Mouse (Mus musculus) liver, embryonic 13.5 days (tissue): ENCODE measurements around the gene Cpeb3. TPM values are rescaled to one million over a fixed set of nuclear protein-coding genes. Genes with fewer than 3 reads are reported as not detected.

ENCODE experiments used
- ATAC-seq: fragments of 200-750 bp; cut with Nextera tagmentation; 2 replicates; pipeline ENCODE4 v1.8.0; 2017; ENCODE audit warnings: low read depth, mild to moderate bottlenecking, moderate number of reproducible peaks, moderate library complexity
- DNase-seq: peaks from one replicate; pipeline ENCODE4 v3.0.0; 2022
- H3K27ac ChIP-seq: fragments of 300-500 bp; sonication (generic); 2 replicates; pipeline ENCODE4 v1.5.1; 2015; ENCODE audit warnings: moderate library complexity, mild to moderate bottlenecking, inconsistent platforms
- H3K27me3 ChIP-seq: fragments of 300-500 bp; sonication (generic); 2 replicates; pipeline ENCODE4 v1.6.1; 2015; ENCODE audit warnings: mild to moderate bottlenecking, inconsistent platforms
- H3K36me3 ChIP-seq: fragments of 300-500 bp; sonication (generic); 2 replicates; pipeline ENCODE4 v1.6.1; 2015; ENCODE audit warnings: mild to moderate bottlenecking, inconsistent platforms
- H3K4me1 ChIP-seq: fragments of 300-500 bp; sonication (generic); replicated peaks from 2 replicates; pipeline ENCODE4 v1.6.1; 2015; ENCODE audit warnings: inconsistent platforms
- H3K4me2 ChIP-seq: fragments of 300-500 bp; sonication (generic); 2 replicates; pipeline ENCODE4 v1.6.1; 2015; ENCODE audit warnings: inconsistent platforms, mild to moderate bottlenecking, moderate library complexity
- H3K4me3 ChIP-seq: fragments of 300-500 bp; sonication (generic); replicated peaks from 2 replicates; pipeline ENCODE4 v1.5.1; 2015; ENCODE audit warnings: mild to moderate bottlenecking, inconsistent platforms
- H3K9ac ChIP-seq: fragments of 300-500 bp; sonication (generic); 2 replicates; pipeline ENCODE4 v1.6.1; 2015; ENCODE audit warnings: mild to moderate bottlenecking, inconsistent platforms
- H3K9me3 ChIP-seq: fragments of 300-500 bp; sonication (generic); replicated peaks from 2 replicates; pipeline ENCODE4 v1.6.1; 2016; ENCODE audit warnings: inconsistent platforms
- WGBS: fragments of 180-500 bp; shearing (Covaris S2); methylation state at CpG from one replicate; pipeline ENCODE4 v1.1.7; 2015; ENCODE audit not compliant: insufficient replicate concordance; 5-methylcytosine and 5-hydroxymethylcytosine counted together
- polyA plus RNA-seq: library from polyadenylated mRNA; unstranded; fragments of >200 nt; fragmentation: Nextera tagmentation; extraction: Ambion mirVana; gene quantifications from 2 replicates; pipeline ENCODE4 v1.2.1, GENCODE M21; 2015

Cpeb3 gene
- polyA plus RNA-seq, 1 experiment from 2014 or later: 1.9 TPM

GRCm38 (mm10) chr19:37057161-37057905, 151.1 kb downstream of the Cpeb3 start:
- no peak overlapping the region for H3K4me3 ChIP-seq
- no peak overlapping the region for H3K27ac ChIP-seq
- H3K36me3 ChIP-seq: no peaks in the 10 kb centered on the region
- H3K4me1 ChIP-seq: 0 out of 2 replicates have a peak, but pooled peaks cover 2% of the 10 kb centered on the region
- H3K27me3 ChIP-seq: no peaks in the 10 kb centered on the region
- DNase-seq: no peak
- 72% methylated on average over 8 of the region's 8 CpGs for WGBS
- ATAC-seq: no peak
- no peaks in the 10 kb centered on the region for H3K9me3 ChIP-seq
- H3K4me2 ChIP-seq: no peak overlapping the region
- H3K9ac ChIP-seq: no peak overlapping the region

GRCm38 (mm10) chr19:37055976-37056556, 152.3 kb downstream of the Cpeb3 start:
- no peak for DNase-seq
- no peak overlapping the region for H3K4me2 ChIP-seq
- no peaks in the 10 kb centered on the region for H3K36me3 ChIP-seq
- H3K9me3 ChIP-seq: no peaks in the 10 kb centered on the region
- H3K27me3 ChIP-seq: no peaks in the 10 kb centered on the region
- H3K27ac ChIP-seq: no peak overlapping the region
- no peak overlapping the region for H3K9ac ChIP-seq
- peaks cover 9% of the 10 kb centered on the region; the same call in 1 of the 2 replicates for H3K4me1 ChIP-seq
- ATAC-seq: no peak
- no peak overlapping the region for H3K4me3 ChIP-seq
- 74% methylated on average over 4 of the region's 4 CpGs for WGBS

GRCm38 (mm10) chr19:37050643-37051345, 157.6 kb downstream of the Cpeb3 start:
- DNase-seq: peak; percentile 34
- Histone ChIP-seq H3K4me3 (no peak overlapping the region), H3K27me3 (no peaks in the 10 kb centered on the region), H3K4me2 (no peak overlapping the region), H3K9me3 (no peaks in the 10 kb centered on the region), H3K9ac (no peak overlapping the region), H3K4me1 (peaks cover 10% of the 10 kb centered on the region; the same call in 1 of the 2 replicates), H3K36me3 (no peaks in the 10 kb centered on the region), H3K27ac (no peak overlapping the region)
- no peak for ATAC-seq
- WGBS: 64% methylated on average over 4 of the region's 4 CpGs

- ATAC-seq: no peak
- H3K9ac ChIP-seq: no peak overlapping the region
- H3K27me3 ChIP-seq: no peaks in the 10 kb centered on the region
- H3K4me2 ChIP-seq: no peak overlapping the region
- H3K4me1 ChIP-seq: peaks cover 10% of the 10 kb centered on the region; the same call in 1 of the 2 replicates
- H3K36me3 ChIP-seq: no peaks in the 10 kb centered on the region
- peak overlapping the region; percentile 41; the same call in 1 of the 2 replicates for H3K27ac ChIP-seq
- no peak overlapping the region for H3K4me3 ChIP-seq
- DNase-seq: no peak
- 75% methylated on average over 6 of the region's 6 CpGs for WGBS
- no peaks in the 10 kb centered on the region for H3K9me3 ChIP-seq
These were observed 159.9 kb downstream of the Cpeb3 start for GRCm38 (mm10) chr19:37048507-37048906.

GRCm38 (mm10) chr19:37044431-37044830, 164.0 kb downstream of the Cpeb3 start:
- ATAC-seq (no peak), DNase-seq (no peak)
- H3K4me3 ChIP-seq: no peak overlapping the region
- no peak overlapping the region for H3K27ac ChIP-seq
- H3K36me3 ChIP-seq: no peaks in the 10 kb centered on the region
- no peak overlapping the region for H3K9ac ChIP-seq
- H3K27me3 ChIP-seq: no peaks in the 10 kb centered on the region
- H3K4me2 ChIP-seq: no peak overlapping the region
- no peaks in the 10 kb centered on the region for H3K9me3 ChIP-seq
- no peaks in the 10 kb centered on the region for H3K4me1 ChIP-seq
- WGBS: 83% methylated on average over 10 of the region's 10 CpGs

- no peak overlapping the region for H3K4me2 ChIP-seq
- no peaks in the 10 kb centered on the region for H3K9me3 ChIP-seq
- no peak overlapping the region for H3K27ac ChIP-seq
- no peak overlapping the region for H3K9ac ChIP-seq
- H3K27me3 ChIP-seq: no peaks in the 10 kb centered on the region
- ATAC-seq: no peak
- no peak for DNase-seq
- no peaks in the 10 kb centered on the region for H3K36me3 ChIP-seq
- H3K4me3 ChIP-seq: no peak overlapping the region
- no peaks in the 10 kb centered on the region for H3K4me1 ChIP-seq
These were observed 167.5 kb downstream of the Cpeb3 start for GRCm38 (mm10) chr19:37040906-37041305.

- no peak for ATAC-seq
- Histone ChIP-seq H3K4me3 (no peak overlapping the region), H3K4me2 (no peak overlapping the region), H3K27me3 (no peaks in the 10 kb centered on the region), H3K9me3 (no peaks in the 10 kb centered on the region), H3K27ac (no peak overlapping the region), H3K36me3 (no peaks in the 10 kb centered on the region), H3K4me1 (no peaks in the 10 kb centered on the region), H3K9ac (no peak overlapping the region)
- 64% methylated on average over 2 of the region's 2 CpGs for WGBS
- DNase-seq: no peak
These were observed 176.0 kb downstream of the Cpeb3 start for GRCm38 (mm10) chr19:37032364-37032763.

GRCm38 (mm10) chr19:37031446-37031845, 177.0 kb downstream of the Cpeb3 start:
- Histone ChIP-seq H3K9ac (no peak overlapping the region), H3K27ac (no peak overlapping the region), H3K4me1 (no peaks in the 10 kb centered on the region), H3K4me2 (no peak overlapping the region), H3K9me3 (no peaks in the 10 kb centered on the region), H3K4me3 (no peak overlapping the region), H3K27me3 (no peaks in the 10 kb centered on the region), H3K36me3 (no peaks in the 10 kb centered on the region)
- ATAC-seq: no peak
- DNase-seq: no peak
- WGBS: 75% methylated on average over 5 of the region's 5 CpGs

- no peak overlapping the region for H3K4me3 ChIP-seq
- 75% methylated on average over 6 of the region's 6 CpGs for WGBS
- no peaks in the 10 kb centered on the region for H3K9me3 ChIP-seq
- no peaks in the 10 kb centered on the region for H3K36me3 ChIP-seq
- DNase-seq: no peak
- H3K9ac ChIP-seq: no peak overlapping the region
- H3K27me3 ChIP-seq: no peaks in the 10 kb centered on the region
- H3K4me2 ChIP-seq: no peak overlapping the region
- no peak overlapping the region for H3K27ac ChIP-seq
- H3K4me1 ChIP-seq: no peaks in the 10 kb centered on the region
- no peak for ATAC-seq
These were observed 178.6 kb downstream of the Cpeb3 start for GRCm38 (mm10) chr19:37029771-37030170.

GRCm38 (mm10) chr19:37026408-37026807, 182.0 kb downstream of the Cpeb3 start:
- 72% methylated on average over 11 of the region's 11 CpGs for WGBS
- ATAC-seq (no peak), DNase-seq (no peak)
- Histone ChIP-seq H3K27me3 (no peaks in the 10 kb centered on the region), H3K4me3 (no peak overlapping the region), H3K27ac (no peak overlapping the region), H3K4me1 (no peaks in the 10 kb centered on the region), H3K36me3 (no peaks in the 10 kb centered on the region), H3K9me3 (no peaks in the 10 kb centered on the region), H3K9ac (no peak overlapping the region), H3K4me2 (no peak overlapping the region)

- no peak for DNase-seq
- H3K36me3 ChIP-seq: no peaks in the 10 kb centered on the region
- H3K9ac ChIP-seq: no peak overlapping the region
- H3K27me3 ChIP-seq: no peaks in the 10 kb centered on the region
- no peaks in the 10 kb centered on the region for H3K9me3 ChIP-seq
- no peak overlapping the region for H3K27ac ChIP-seq
- no peak overlapping the region for H3K4me2 ChIP-seq
- no peaks in the 10 kb centered on the region for H3K4me1 ChIP-seq
- 75% methylated on average over 13 of the region's 13 CpGs for WGBS
- ATAC-seq: no peak
- no peak overlapping the region for H3K4me3 ChIP-seq
These were observed 182.5 kb downstream of the Cpeb3 start for GRCm38 (mm10) chr19:37025839-37026319.
